Mouse (Mus musculus) T-helper 1 cell (primary cell): ENCODE results near the gene Rhox6.
"Not testable (repeated sequence)": the region's sequence is repeated elsewhere in the genome, so short reads cannot be mapped to it uniquely, and the experiment has no call there.

Experiments
- in situ Hi-C: fragments of 300-600 bp; cut with MboI, MseI; formaldehyde crosslinking; loops from one replicate; pipeline ENCODE4 v1.15.1; 2025; ENCODE audit warnings: high pct_unique_total_duplicates

Rhox6 gene

GRCm38 (mm10) chrX:37826610-37827009, at the start of gene Rhox6:
Gene Rhox6 (plus strand): TSS chrX:37826910.
- in situ Hi-C loops, result loop anchor here (5.0 kb wide), 1 partner anchor 76 kb away; the partner anchor contains the start of gene Rhox9

GRCm38 (mm10) chrX:37807286-37808080, 19.2 kb upstream of the Rhox6 start:
- in situ Hi-C loops, result loop anchor here (5.0 to 25.0 kb wide), 5 partner anchors 55 to 1995 kb away; partner anchors contain the start of genes Rhox2a, Rhox3a, Rhox3f and Rhox4b

- in situ Hi-C loops, result loop anchor here (5.0 to 25.0 kb wide), 5 partner anchors 57 to 1997 kb away; partner anchors contain the start of genes Rhox2a, Rhox3a, Rhox3f and Rhox4b
Measured at GRCm38 (mm10) chrX:37809396-37809795, 17.3 kb upstream of the Rhox6 start.

GRCm38 (mm10) chrX:37811179-37811578, 15.5 kb upstream of the Rhox6 start:
- in situ Hi-C loops, result loop anchor here (25.0 kb wide), 3 partner anchors 224 to 1999 kb away; partner anchors contain the start of genes Rhox3f and Rhox4b

- in situ Hi-C loops, result loop anchor here (25.0 kb wide), 3 partner anchors 228 to 2003 kb away; partner anchors contain the start of genes Rhox3f and Rhox4b
Measured at GRCm38 (mm10) chrX:37815665-37816064, 11.0 kb upstream of the Rhox6 start.

- in situ Hi-C loops, result not testable (repeated sequence)
Measured at GRCm38 (mm10) chrX:37831386-37831785, 4.7 kb downstream of the Rhox6 start, which contains the start of gene Rhox7a. Gene Rhox7a (plus strand): TSS chrX:37831686.

GRCm38 (mm10) chrX:37871641-37872040, 44.9 kb downstream of the Rhox6 start:
- in situ Hi-C loops, result no loop called here

- in situ Hi-C loops, result no loop called here
Measured at GRCm38 (mm10) chrX:37878844-37879243, 52.1 kb downstream of the Rhox6 start, which contains the start of gene Rhox8. Gene Rhox8 (minus strand): TSS chrX:37878944.
